Mouse (Mus musculus): Measurements from ENCODE around the gene Eid3.

The Eid3 gene

GRCm38 (mm10) chr10:82866356-82866755 lies at the start of gene Eid3:
Gene Eid3 (plus strand): TSS chr10:82866626.
- DNase-seq (ENCODE audit: extremely low read depth, low read depth, low spot score): no peak

DNA sequence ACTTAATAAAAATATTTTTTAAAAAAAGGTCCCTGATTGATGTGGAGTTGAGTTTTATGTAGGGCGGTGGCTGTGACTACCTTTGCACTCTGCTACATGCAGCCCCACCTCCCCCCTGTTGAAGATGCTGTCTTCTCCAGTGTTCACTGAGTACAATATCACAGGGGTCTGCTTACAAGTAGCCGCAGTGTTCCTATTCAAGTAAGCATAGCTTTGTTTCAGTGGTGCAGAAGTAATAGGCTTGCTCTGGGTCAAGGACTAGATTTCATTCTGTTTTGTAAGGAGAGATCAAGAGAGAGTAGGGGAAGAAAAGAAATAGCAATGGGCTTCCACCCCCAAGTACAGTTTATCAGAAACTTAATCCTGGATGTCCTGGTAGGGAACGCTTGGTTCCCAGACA lies 48.9 kb upstream of the Eid3 start:
- no peak for DNase-seq (ENCODE audit: extremely low read depth, low read depth, low spot score)

- no peak for DNase-seq (ENCODE audit: extremely low read depth, low read depth, low spot score)
Observed at GRCm38 (mm10) chr10:82817936-82818335, 48.5 kb upstream of the Eid3 start.

DNA sequence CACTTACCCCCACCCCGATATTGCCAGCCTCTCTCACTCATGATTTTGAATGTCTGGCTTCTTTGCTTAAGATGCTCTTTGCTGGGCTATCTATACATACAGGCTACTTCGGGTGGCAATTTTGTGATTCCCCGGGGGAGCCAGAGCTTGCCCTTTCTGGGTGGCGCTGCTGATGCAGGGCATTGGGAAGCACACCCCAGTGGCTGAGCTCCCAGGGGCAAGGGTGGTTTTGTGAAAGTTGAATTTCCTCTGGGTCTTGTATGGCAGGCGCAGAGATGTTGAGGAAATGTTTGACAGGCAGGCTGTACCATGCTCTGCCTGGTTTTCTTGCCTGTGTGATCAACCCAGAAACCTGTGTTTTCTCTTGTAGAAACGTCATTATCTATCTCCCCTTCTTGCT lies 47.8 kb upstream of the Eid3 start:
- DNase-seq (ENCODE audit: extremely low read depth, low read depth, low spot score): no peak

DNA sequence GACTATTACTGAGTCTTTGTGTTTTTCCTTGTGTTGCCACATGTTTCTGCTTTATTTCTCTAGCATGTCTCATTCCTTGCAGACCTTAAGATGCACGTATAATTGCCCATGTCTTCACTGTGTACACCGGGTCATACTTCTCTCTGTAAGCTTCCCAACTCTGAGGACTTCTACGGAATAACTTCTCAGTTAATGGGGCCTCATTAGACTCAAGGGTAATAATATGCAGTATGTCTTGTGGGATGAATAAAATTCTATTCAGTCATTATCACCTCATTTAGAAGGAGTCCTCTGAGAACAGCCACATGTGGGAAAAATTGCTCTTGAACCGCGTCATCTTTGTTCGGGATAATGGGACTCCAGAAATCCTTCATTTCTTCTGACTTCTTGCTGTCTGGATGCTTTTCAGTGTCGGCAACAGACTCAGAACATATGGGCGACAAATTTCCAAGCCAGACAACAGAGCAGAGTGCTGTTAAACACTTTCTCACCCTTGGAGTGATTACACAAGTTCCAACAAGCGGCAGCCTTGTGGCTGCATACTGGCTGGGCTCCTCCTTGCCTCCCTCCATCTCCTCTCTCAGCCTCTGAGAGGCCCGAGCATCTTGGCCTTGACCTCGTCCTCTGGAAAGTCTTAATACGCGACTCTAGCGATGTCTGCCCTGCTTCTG lies 43.2 kb upstream of the Eid3 start:
- no peak for DNase-seq (ENCODE audit: extremely low read depth, low read depth, low spot score)

GRCm38 (mm10) chr10:82823779-82824177 lies 42.6 kb upstream of the Eid3 start:
- DNase-seq (ENCODE audit: extremely low read depth, low read depth, low spot score): no peak

DNA sequence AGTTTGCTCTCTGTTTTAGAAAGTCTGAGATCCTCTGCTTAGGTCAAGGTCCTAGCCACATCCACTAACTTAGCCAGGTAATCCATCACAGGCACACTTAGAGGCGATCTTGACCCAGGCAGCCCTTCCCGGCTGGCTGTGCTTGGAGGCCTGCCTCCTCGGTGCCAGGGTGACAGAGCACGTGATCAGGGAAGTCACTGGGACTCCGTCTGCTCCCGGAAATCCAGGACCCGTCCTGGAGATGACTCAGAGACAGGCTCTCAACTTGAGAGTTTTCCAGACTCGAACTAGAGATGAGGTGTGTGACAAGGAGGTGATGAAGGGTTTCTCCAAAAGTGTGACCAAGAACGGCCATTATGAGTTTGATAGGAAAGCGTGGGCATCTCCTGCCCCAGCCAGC lies 41.9 kb upstream of the Eid3 start:
- no peak for DNase-seq (ENCODE audit: extremely low read depth, low read depth, low spot score)

DNA sequence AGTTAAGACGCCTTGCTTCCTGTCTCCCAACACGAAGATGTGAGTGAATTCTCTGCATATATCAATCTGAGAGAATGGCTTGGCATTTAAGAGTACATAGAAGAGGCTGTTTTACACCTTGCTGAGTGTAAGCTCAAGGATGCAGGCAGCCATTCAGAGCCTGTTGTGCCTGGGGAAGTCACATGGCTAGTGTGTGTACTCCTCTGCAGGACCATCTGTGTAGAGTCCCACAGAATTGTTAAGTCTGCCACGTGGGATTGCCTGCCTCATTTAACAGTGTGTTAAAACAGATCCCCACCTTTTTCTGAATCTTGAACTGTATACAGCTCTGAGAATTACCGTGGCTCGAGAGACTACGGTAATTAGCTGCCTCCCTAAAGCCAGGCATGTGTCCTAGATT lies 39.9 kb upstream of the Eid3 start:
- no peak for DNase-seq (ENCODE audit: extremely low read depth, low read depth, low spot score)

DNA sequence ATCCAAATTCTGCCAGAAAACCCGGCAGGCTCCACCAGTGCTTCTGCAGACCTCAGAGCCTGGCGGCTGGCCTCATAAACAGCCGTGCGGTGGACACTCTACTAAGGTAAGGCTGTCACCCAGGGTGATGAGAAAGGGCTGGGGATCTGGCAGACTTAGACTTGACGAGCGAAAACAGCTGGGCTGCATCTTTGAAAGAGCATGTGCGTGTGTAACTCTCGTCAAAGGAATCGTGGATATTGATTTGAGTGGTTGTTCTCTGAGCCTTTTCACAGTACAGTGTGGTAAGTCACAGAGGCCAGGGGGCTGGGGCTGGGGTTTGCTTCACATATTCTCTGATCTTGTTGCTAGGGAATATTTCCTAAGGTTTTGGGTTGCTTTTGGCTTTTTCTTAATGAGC lies 32.5 kb upstream of the Eid3 start, which contains the start of gene Txnrd1:
TSS of gene Txnrd1 (plus strand) at position 26 of the 400 bp plus-strand sequence.
- no peak for DNase-seq (ENCODE audit: extremely low read depth, low read depth, low spot score)

GRCm38 (mm10) chr10:82835898-82836297 lies 30.5 kb upstream of the Eid3 start:
- DNase-seq (ENCODE audit: extremely low read depth, low read depth, low spot score): no peak

GRCm38 (mm10) chr10:82838390-82838789 lies 28.0 kb upstream of the Eid3 start:
- DNase-seq (ENCODE audit: extremely low read depth, low read depth, low spot score): no peak

DNA sequence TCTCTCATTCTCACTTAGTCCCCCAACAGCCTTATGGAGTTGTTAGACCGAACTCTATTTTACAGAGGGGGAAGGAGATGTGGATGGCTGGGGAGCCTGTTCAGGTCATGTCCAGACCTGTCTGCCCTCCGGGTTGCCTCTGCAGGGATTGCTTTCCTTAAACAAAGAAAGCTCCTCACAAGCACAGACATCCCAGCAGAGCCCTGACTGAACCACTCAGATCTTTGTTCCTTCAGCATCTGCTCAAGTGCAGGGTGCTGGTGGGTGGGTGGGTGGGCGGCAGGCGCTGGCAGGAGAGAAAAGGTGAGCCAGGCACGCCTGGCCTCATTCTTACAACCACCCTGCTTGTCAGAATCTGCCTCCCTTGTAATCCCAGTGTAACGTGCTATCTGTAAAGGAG lies 22.3 kb upstream of the Eid3 start:
- DNase-seq (ENCODE audit: extremely low read depth, low read depth, low spot score): no peak

- no peak for DNase-seq (ENCODE audit: extremely low read depth, low read depth, low spot score)
Observed at GRCm38 (mm10) chr10:82844731-82845130, 21.7 kb upstream of the Eid3 start.

GRCm38 (mm10) chr10:82847821-82848459 lies 18.5 kb upstream of the Eid3 start:
- no peak for DNase-seq (ENCODE audit: extremely low read depth, low read depth, low spot score)

DNA sequence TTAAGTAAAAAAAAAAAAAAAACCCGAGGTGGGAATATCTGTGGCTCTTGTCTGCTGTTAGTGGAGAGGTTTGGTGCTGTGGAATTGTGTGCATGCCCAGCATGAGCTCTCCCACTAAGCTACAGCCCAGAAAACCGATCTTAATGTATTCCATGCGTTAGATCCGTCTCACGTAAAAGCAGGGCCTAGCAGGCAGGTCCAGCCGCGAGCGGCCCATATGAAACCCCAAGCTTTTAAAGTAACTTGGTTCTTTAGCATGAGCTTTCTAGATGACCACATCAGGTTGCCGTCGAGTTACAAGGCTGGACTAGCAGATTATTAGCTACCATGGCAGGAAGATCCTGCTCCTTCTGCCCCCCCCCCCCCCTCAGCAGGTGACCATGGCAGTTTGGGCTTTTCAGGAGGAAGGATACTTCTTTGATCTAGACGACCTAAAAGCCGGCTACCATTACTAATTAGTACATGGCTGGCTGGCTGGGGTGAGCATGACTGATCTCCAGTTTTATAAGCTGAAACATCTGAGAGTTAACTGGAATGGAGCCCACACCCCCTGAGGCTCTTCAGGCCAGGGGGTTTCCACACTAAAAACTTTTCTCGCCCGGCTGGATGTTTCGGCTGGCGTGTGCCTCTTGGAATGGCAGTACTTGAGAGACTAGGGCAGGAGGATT lies 16.6 kb upstream of the Eid3 start:
- no peak for DNase-seq (ENCODE audit: extremely low read depth, low read depth, low spot score)

DNA sequence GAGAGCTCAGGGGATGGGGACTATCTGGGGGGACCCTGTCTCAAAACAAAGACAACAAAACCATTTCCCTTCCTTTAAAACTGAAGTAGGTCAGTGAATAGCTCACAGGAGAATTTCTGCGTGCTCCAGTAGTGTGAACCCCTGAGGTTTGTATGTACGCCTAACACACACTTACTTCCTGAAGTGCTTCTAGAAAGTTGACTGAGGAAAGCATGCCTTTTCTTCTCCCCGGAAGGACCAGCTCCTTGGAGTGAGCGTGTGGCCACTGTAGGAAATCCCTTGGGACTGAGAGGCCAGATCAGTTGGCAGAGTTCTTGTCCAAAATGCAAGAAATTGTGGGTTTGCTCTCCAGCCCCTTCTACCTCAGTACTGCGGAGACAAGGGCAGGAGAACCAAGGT lies 16.1 kb upstream of the Eid3 start:
- DNase-seq (ENCODE audit: extremely low read depth, low read depth, low spot score): no peak

- no peak for DNase-seq (ENCODE audit: extremely low read depth, low read depth, low spot score)
Observed at GRCm38 (mm10) chr10:82851751-82852150, 14.7 kb upstream of the Eid3 start.

DNA sequence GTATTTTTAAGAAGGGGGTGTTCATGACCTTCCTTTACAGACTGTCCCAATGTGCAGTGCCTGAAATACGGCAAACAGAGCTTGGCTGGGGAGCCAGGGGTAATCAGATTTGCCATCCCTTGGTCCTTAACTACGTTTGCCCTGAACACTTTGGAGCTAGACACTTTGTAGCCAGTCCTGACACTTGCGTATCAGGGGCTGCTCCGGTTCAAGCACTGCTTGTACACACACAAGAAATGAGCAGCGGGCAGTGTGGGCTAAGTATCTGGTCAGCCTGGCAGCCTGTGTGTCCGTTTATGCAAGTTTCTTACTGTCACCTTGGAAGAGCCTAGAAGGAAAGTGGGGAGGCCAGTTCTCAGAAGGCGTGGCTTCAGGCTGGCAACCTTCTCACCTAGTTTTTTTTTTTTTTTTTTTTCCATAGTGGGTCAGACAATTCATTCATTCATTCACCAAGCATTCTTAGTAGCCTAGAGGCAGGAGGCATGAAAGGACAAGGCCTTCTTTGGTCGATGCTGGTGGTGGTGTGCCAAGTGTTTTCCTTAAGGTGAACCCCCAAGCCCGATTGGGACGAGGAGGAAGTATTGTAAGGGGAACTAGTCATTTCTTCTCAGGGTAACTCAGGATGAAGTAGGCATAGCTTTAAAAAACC lies 8.3 kb upstream of the Eid3 start:
- DNase-seq (ENCODE audit: extremely low read depth, low read depth, low spot score): peak; percentile 76

DNA sequence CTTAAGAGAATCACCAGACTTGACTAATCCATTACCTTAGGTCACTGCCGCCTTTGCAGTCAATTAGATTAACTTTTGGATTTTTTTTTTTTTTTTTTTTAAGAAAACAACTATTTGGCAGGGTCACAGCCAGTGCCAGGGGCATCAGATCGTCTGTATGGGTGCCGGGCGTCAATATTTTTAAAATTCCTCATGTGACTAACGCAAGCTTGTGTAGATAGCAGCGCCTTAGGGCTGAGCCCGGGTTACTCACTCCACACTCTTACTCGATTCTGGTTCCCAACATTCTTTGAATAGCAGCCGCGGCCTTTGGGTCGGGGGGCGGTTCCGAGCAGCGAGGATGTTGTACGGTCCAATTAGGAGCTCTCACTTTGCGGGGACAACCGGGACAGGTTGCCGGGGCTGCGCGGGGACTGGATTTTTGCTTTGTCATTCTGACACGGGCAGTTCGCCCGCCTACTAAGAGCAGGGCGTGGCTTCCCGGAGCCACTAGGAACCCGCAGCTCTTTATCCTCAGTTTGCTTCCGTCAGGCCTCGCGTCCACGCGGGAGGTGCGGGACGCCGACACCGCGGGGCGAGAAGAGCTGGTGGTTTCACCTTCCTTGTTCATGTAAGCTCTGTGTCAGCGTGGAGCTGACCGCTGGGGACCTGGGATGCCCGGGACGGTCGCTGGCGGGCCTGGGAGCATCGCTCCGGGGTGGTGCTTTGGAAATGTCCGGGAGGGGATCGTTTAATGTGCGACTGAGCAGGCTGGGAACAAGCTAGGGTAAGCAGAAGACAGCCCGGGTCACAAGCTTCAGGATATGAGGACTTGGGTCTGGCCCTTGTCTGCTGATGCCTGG lies 7.5 kb upstream of the Eid3 start:
- DNase-seq (ENCODE audit: extremely low read depth, low read depth, low spot score): peak; percentile 52

GRCm38 (mm10) chr10:82859533-82859915 lies 6.9 kb upstream of the Eid3 start:
- no peak for DNase-seq (ENCODE audit: extremely low read depth, low read depth, low spot score)
